Mouse (Mus musculus) lung, postnatal 14 days (tissue): ENCODE data around the gene Utrn.

Source experiments
- DNase-seq: peaks from one replicate; pipeline ENCODE4 v3.0.0; 2021

Utrn gene

DNA sequence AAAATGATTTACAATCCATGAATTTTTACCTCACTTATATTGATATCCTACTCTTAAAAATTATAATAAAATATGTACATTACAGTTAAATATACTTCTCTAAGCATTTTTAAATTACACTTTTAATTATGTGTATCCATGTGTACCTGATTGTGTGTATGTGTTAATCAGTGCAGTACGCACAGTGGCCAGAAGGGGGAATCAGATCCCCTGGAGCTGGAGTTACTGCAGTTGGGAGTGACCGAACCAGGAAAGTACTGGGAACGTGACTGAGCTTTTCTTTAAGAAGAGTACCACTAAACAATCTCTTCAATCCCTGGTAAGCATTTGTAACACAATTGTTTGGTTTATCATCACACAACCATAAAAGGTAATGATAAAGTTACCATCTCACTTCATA lies 285.7 kb downstream of the Utrn start:
- no peak for DNase-seq

DNA sequence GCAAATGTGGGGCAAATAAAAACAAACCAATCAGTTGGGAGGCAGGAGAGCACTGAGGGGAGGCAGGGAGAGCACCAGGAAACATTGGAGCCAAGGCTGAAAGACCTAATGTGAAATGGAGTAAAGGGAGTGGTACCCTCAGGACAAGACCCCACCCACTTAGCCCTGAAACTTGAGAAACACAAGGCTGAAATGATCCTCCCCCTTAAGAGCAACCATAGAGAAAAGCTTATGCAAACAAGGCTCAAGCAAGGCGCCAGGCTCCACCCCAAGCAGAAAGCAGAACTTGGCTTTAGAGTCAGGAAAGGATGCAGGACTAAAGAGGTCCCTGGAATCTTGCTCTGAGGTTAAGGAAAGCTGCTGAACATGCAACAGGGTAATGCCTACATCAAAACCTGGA lies 290.1 kb downstream of the Utrn start:
- no peak for DNase-seq

DNA sequence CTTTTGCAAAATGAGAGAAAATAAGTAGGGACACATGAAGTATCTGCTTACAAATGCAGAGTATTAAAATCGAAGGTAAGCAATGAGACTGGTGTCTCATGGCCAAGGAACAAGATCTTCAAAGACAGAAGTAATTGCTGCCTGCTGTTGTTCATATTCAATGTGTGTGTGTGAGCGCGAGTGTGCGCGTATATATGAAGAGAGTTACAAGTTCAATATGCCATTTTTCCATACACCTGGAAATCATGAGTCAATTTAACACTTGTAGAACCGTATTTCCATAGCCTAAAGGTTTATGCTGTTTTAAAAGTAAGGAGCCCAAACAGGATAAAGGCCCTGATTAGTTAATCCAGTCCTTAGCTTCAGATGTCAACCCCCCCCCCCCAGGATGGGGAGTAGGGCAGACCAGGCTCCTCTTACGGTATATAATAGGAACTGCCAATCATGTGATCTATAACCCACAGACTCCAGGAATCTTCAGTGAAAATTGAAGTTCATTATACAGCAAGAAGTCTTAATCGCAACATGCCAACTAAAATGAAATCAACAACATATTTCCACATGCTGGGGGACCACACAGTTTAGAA lies 293.2 kb downstream of the Utrn start:
- no peak for DNase-seq

DNA sequence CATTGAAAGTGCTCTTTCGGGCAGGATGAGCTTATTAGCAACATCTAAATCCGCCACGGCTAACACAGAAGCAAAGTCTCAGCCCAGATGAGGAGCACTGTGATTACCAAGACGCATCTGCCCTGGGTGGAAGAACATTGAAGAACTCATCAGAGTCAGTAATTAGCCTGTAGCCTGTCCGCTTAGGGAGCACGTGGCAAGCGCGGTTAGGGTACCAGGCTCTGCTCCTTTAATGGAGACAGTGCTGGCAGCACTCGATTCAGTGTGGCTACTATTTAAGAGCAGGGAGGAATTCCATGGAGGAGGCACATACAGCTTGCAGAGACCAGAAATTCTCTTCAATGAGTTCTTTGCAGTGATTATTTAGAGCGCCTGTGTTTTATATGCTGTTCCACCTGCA lies 294.4 kb downstream of the Utrn start:
- no peak for DNase-seq

DNA sequence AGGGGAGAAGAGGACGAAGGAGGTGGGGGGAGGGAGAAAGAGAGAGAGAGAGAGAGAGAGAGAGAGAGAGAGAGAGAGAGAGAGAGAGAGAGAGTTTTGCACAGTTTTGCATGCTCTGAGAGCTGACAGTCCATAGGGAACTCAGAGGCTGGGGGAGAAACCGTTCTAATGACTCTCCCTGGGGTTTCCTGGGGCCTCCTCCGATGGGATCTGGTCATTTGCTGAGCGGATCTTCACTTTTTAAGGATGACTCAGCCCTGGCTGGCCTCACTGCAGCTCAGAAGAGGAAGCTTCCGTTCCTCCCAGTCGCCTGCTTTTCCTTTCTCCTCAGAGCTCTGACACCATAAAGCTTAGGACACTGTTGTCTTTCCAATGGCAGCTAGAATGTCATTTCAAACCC lies 295.6 kb downstream of the Utrn start:
- peak; percentile 9 for DNase-seq

DNA sequence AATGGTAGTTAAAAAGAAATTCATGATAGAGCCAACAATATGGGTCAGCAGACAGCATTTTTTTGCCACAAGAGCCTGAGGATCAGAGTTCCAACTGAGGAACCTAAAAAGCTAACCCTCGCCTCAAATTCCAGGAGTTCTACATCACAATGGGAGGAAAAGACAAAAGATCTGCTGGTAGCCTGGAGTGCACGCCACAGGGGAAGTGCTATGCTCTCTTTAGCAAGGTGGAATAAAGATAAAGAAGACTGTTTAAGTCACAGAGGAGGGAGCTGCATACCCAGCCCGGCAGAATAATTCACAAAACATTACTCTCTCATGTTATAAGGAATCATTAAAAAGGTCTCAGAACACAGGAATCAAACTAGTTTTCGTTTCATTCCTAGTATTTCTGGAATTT lies 296.4 kb downstream of the Utrn start:
- DNase-seq: no peak

DNA sequence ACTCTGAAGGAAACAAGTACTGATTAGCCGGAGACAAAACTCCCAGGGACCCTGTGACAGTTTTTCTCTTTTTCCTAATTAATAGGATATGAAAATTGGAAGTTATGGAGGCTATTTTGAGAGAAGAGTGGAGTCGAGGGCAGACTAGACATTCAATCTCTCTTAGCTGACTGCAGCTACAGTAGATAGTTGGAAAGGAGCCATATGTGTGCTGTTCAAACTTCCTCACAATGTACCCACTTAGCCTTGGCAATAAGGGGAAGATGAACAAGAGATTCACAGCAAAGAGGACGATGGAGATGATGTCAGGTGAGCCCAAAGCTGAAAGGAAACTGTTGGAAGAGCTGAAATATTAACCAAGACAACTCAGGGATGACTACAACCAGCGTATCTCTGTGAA lies 304.7 kb downstream of the Utrn start:
- DNase-seq: no peak

DNA sequence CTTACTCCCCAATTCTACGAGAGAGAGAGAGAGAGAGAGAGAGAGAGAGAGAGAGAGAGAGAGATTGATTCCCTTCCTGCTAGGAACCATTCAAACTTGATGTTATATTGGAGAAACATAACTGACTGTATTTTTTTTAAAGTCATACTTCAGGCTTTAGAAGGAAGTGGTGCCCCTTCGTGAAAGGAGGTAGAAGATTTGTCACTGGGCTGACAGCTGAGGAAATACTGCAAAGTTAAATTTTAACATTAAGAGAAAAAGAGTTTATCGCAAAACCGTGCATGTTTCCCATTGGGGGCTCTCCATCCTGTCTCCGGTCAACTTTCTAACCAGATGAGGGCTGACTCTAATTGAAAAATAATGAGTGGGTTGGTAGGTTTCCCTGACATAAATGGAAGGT lies 310.4 kb downstream of the Utrn start:
- DNase-seq: no peak

DNA sequence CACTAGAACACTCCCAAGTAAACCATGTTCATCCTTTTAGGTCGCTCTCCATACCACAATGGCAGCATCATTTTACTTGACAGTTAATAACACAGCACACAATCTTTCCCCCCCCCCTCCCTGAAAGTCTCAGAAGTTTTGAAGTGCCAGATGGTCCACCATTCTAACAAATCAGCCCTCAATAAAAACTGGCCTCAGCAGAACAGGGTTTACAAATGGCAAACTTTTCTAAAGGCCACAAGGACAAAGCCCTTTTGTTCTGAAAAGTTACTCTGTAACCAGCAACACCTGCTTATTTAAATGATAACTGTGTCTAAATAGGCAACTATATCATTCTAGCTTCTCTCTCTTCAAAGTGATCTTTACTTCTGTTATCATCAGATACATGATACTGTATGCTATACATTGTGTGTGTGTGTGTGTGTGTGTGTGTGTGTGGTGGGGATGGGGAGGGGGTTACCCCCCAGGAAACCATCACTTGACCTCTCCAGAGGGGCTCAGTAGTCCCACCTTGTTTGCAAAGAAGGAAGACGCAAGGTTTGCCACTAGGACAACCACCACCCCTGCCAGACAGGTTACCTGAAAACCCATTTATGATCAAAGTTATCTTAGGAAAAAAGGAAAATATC lies 315.0 kb downstream of the Utrn start:
- no peak for DNase-seq

DNA sequence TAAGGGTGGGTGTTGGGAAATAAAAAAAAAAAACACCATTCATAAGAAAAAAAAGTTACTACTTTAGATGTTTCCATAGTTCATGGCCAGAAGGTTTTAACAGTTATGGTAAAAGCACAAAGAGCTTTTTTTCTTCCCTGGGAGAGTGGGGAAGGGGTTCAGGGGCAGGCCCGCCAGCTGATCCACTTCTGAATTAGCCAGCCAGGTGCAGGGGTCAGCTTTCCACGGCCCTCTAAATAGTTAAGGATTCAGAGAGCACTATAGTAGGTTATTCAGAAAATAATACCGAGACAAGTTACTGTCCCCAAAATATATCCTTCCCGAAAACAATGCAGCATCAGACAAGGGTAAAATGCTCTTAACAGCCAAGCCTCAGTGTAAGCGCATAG lies 316.3 kb downstream of the Utrn start:
- no peak for DNase-seq

DNA sequence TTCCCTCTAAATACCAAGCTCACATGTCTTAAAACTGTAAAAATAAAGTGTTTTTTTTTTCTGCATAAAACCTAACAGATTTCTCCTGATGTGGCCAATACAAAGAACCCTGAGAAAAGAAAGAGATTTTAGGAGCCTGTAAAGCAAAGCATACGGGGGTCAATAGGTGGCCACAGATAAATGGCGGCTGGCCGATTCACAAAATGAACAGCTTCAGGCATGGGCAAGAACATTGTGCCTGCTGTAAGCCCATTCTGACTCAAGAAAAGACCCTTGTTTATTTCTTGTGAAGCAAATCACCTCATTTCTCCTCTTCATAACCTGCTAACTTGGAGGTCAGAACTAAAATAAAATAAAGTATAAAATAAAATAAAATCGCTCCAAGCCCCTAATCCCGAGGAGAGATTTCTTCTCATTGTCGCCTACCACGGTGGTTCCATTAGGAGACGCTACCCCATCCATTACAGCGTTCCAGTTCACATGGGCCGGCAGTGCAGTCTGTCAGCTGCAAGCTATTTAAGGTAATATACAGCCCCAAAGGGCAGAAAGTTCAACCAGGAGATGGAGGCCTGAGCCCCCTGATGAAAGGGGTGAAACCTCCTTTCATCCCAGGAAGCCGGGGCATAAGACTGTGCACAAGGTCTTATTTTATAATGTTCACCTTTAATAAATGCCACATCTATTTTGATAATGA lies 316.8 kb downstream of the Utrn start:
- DNase-seq: no peak

DNA sequence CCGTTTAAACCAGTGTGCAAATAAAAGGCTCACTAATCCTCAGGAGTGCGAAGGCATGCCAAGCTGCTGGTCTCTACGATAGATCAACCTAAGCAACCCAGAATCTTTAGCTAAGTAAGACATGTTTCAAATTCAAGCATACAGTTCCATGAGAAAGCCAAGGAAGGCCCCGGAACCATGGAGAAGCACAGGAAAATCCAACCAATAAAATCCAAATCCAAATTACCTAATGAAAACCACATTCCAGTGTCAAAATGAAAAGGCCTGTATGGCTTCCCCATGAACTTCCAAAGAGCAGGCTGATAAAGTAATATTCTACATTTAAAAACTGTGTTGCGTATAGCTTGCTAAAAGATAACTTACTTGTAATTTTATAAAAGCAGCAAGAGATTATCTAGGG lies 317.4 kb downstream of the Utrn start:
- DNase-seq: no peak

DNA sequence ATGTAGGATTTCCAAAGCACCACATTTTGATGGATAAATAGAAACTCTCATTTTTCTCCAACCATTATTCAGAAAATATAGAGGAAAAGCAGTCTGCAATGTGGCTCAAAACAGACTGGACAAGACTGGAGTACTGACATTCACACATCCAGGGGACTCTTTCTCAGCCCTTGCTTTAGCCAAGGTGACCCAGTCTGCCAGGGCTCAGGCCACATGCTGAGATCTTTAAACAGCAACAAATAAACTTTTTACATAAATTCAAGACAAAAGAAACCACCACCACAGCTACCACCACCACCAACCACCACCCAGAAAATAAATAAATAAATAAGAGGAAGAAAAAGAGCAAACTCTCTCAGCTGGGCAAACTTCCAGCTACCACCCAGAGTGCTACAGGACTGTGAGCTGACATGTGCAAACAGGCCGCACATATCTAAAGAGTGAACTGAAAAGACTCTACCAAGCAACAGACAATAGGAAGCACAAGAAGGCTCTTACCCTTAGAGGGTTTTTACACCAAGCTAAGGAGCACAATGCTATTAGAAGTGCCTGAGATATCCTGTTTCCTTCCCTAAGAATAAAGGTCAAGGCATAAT lies 319.1 kb downstream of the Utrn start:
- DNase-seq: peak; percentile 16

DNA sequence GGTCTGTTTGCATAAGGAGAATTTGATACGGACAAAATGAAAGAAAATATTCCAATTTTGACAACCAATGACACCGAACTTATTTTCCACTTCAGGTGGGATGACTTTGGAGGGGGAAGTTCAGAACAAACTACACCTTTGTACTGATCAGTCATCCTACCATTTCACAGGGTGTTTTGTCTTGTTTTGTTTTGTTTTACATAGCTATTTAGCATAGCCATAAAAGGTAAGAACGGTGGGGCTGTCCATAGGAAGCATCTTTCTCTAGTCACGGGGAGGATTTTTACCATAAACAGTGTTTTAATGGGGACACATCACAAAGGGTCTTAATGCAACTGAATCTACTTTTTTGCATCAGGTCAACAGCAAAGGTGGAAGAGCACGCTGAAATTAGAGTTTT lies 319.9 kb downstream of the Utrn start:
- no peak for DNase-seq

DNA sequence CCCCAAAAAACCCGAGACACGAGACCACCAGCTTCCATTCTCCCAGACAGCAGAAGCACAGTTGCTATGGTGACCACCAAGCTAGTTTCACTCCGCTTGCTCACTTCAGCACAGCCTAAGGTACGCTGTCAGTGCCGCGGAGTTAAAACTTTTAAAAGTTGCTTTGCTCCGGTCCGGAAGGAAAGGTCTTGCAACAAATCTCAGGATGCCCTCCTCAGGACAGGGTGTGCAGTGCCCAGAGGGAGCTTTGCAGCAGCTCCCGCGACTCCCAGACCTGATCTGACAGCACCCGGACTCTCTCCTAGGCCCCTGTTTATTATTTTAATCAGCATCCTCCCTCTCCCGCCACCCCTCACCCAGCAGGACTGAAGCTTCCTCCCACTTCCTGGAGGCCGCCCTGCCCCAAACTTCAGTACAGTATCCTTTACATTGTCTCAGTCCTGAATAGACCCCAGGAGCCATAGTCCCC lies 320.5 kb downstream of the Utrn start:
- peak; percentile 33 for DNase-seq

DNA sequence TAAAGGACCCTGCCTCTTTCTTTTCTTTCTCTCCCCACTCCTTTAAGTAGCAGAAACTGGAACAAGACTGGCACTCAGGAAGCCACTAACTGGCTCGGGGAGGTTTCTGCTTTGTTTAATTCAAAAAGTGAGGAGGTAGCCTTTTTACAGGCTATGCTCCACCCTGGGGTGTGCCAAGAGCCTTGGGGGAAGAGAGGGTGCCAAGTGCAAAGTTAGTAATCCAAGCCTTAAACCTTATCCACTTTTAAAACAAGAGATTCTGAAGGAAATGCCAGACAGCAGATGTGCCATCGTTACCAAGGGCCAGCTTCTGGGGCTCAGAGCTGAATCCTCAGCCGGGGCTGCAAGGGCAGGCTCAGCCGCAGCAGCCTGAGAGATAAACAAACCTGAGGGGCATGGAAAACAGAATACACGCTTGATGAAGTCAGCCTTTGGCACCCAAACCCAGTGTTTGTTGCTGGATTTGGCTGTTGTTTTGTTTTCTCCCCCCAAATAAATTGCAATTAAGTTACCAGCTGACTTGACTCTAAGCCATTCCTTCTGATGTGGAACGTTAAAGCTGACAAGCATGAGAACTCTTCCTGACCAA lies 322.0 kb downstream of the Utrn start:
- DNase-seq: peak; percentile 11

DNA sequence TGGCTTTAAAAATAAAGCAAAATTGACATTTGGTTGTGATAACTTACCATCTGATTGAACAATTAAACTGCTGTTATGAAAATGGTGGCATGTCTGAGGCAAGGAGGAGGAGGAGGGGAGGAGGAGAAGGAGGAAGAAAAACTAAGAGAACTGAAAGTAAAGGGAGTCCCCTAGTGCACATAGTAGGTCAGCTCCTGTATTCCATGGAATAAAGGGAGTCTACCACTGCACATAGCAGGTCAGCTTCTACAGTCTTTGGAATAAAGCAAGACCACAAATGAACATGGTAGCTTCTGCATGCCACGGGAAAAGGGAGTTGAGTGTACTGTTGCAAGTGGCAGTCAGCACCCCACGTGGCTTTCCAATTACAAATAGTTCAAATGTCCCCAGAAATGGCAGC lies 323.7 kb downstream of the Utrn start:
- no peak for DNase-seq

DNA sequence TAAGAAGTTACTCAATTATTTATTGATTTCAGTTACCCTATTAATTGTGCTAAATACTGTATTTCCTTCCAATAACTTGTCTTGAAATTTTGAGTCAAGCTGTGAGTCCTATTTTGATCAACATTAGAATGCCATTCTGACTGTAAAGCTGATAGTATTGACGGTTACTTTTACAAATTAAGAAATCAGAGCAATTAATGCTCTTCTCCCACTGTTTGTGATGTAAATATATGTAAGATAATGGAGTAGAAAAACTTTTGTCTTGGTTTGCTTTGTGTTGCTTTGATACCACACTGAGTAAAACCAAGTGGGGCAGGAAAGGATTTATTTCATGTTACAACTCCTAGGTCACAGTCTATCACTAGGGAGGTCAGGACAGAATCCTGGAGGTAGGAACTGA lies 327.4 kb downstream of the Utrn start:
- DNase-seq: no peak

DNA sequence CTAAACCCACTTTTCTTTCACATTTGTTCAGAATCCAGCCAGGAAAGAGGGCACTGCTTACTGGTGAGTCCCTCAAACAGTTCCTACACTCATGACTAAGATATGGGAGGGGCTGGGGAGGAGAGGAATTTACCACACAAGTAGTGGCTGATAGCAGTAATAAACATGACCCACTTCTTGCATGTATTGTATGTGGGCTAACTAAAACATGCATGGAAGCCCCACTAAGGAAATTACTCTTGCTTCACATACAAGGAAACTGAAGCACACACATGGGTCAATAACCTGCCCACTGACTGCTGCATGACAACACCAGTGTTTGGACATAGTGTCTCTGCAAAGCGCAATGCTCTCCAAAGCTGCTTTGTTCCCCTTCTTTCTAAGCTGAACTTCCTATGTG lies 333.9 kb downstream of the Utrn start:
- no peak for DNase-seq

DNA sequence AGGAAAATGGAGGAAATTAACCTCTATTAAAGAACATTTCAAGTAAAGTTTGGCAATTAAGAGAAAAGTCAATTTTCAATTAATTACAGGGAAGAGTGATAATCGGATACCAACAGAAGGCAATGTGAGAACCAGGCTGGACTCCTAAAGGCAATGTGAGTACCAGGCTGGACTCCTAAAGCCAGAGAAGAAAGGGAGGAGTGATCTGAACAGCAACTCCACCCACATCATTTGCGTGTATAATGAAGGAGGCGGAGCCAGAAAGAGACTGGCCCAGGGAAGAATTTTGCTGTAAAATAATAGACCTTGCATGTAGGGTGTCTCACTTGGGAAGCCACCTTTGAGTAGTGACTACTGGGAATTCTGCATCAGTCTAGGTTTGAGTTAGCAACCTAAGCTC lies 334.4 kb downstream of the Utrn start:
- DNase-seq: no peak

DNA sequence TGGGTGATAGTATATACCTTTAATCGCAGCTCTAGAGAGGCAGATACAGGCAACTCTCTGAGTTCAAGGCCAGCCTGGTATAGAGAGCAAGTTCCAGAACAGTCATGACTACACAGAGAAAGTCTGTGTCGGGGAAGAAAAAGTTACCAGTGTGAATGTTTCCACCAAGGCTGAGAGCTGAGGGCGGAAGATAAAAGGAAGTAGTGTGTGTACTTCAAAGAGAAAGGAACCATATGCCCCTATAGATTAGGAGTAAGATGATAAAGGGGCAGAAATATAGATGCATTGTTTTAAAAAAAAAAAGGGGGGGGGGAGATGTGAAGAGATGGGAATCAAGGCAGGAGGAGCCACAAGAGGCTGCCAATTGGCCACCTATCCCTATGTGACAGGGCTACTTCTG lies 334.9 kb downstream of the Utrn start:
- DNase-seq: no peak

DNA sequence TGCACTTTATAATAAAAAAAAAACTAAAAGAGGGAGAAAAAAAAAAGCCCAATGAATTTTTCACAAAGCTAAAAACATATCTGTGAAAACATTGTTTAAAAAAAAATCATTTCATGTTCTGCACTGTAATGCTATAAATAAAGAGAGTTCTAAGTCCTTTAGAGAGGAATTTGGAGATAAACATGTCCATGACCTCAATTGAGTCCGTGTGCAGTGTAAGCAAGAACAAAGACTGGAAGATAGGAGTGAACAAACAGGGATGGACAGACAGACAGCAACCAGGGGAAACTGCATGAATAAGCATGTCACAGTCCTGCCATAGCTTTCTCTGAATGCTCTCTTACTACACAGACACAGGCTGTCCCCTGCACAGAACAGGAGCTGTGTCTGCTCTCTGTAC lies 347.1 kb downstream of the Utrn start:
- no peak for DNase-seq

DNA sequence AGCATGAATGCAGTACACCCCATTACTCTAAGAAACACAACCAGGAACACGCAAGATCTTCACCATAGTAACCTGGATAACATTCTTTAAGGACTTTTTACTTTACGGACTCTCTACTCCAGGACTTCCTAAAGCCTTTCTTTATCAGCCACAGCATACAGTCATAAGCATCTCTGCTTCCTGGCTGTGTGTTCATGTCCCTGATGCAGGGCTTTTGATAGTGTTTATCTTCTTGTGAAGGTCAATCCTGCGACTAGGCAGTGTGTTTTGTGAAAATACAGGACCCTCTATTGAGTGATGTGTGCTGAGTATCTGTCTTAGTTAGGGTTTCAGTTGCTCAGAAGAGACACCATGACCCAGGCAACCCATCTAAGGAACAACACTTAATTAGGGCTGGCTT lies 351.0 kb downstream of the Utrn start:
- DNase-seq: no peak

DNA sequence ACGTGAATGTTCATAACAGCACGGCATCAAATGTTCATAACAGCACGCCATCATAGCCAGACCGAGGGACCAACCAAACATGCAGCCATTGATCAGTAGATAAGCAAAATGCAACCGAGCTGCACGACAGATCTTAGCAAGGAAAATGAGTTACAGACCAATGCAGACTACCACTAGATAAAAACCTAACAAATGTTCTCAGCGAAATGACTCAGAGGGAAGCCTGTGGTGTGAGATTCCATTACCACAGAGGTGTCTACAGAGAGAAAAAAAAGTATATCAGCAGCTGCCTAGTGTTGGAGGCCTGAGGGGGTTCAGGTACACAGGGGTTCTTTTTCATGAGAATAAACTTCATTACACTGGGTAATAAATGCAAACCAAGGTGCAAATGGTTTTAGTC lies 363.6 kb downstream of the Utrn start:
- DNase-seq: no peak
